8 mouse cellular contexts compared by ENCODE assay signal in the genomic region with DNA sequence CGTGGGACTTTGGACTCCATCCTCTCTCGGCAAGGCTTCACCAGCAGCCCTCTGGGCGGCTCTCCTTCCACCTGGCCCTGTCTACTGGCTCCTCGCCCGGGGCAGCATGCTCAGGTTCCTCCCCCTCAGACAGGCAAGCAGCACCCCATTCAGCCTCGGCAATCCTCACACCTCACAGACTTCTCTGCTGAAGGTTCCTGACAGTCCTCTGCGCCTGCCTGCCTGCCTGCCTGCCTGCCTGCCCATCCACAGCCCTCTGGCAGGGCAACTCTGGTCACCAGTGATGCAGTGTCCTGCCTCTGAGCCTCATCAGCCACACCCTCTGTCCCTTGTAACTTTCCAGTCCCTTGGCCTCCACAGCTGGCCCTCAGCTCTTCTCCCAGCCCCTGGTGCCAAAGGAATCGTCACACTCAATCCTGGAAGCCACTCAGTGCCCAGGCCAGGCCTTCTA. TPM values are rescaled to one million over a fixed set of nuclear protein-coding genes. Genes with fewer than 3 reads are reported as not detected.
A peak's percentile ranks its signal among the peaks of the same experiment; 100 is the strongest.
DNase-seq lines count a peak whose midpoint lies in the region; ATAC-seq lines count a peak whose summit lies in the region.

No protein-coding gene starts in this region.

- no peaks in the 10 kb centered on the region for H3K9me3 ChIP-seq in liver, embryonic 16.5 days (replicated peaks; ENCODE audit: control insufficient read depth, low read length)

- H3K36me3 ChIP-seq in liver, embryonic 16.5 days (ENCODE audit: control insufficient read depth, insufficient read depth): peaks cover 21% of the 10 kb centered on the region

- DNase-seq in frontal cortex, postnatal 10 days (ENCODE audit: low spot score in 2 of 2): no peak
- DNase-seq in cerebellum, adult 9-10 months: peak; percentile 76
- DNase-seq in heart, postnatal 25 days (ENCODE audit: low spot score): peak; percentile 47
- DNase-seq in frontal cortex, postnatal 36 days (ENCODE audit: low spot score in 2 of 2): no peak
- DNase-seq in spleen, postnatal 10 days (ENCODE audit: low spot score in 2 of 2): no peak

- WGBS in liver, embryonic 16.5 days (ENCODE audit: insufficient replicate concordance): 66% methylated on average over 8 of the region's 8 CpGs

- H3K27me3 ChIP-seq in liver, embryonic 16.5 days (ENCODE audit: control insufficient read depth, insufficient read depth, low read depth, low read length): no peaks in the 10 kb centered on the region

- H3K4me3 ChIP-seq in liver, embryonic 16.5 days (ENCODE audit: low read depth, low read length): no peak overlapping the region

- H3K4me2 ChIP-seq in liver, embryonic 16.5 days (ENCODE audit: low read depth, low read length): no peak overlapping the region

- H3K4me1 ChIP-seq in liver, embryonic 16.5 days (ENCODE audit: control insufficient read depth, low read depth, low read length): peaks cover 6% of the 10 kb centered on the region

- H3K9ac ChIP-seq in liver, embryonic 16.5 days (ENCODE audit: low read depth, low read length): no peak overlapping the region

- intact Hi-C loops in heart, postnatal 25 days (cut with DNase I): no loop called here

- ATAC-seq in frontal cortex, adult (ENCODE audit: low TSS enrichment): peak; percentile 66
- peak; percentile 12; the same call in 1 of the 2 replicates for ATAC-seq in liver, embryonic 16.5 days (ENCODE audit: low read depth)
- ATAC-seq in erythroid progenitor cell, adult 5-6 weeks (replicated peaks; ENCODE audit: low FRiP score, poor library complexity, severe bottlenecking): no peak

- H3K27ac ChIP-seq in liver, embryonic 16.5 days (ENCODE audit: low read length): no peak overlapping the region

RNA-seq across cellular contexts. Expression of a gene that starts 39.8 kb away (rescaled TPM):
- total RNA-seq in heart, postnatal 25 days (2021): 10 to 100 TPM; 67.1 to 78.4 TPM
- 24.3 and 26.1 TPM in 2 replicates for polyA plus RNA-seq in liver, embryonic 16.5 days (2015; fragmentation: Nextera tagmentation; extraction: Ambion mirVana)
- 99.5 and 101 TPM in 2 replicates for total RNA-seq in erythroid progenitor cell, adult 5-6 weeks (2015; ENCODE audit: low replicate concordance)
- 62.0 and 77.4 TPM in 2 replicates for total RNA-seq in erythroid progenitor cell, adult 5-6 weeks (2017; ENCODE audit: low replicate concordance)

Comparison
In these comparisons a context has a peak if more than half of its experiments do, and no peak if none do; other contexts are left out.
1. DNase-seq: peak in cerebellum, adult 9-10 months (single experiment) and heart, postnatal 25 days (single experiment); none in frontal cortex, postnatal 10 days (0 of 2), frontal cortex, postnatal 36 days (0 of 2) and spleen, postnatal 10 days (0 of 2).